Mouse (Mus musculus): ENCODE measurements around the gene Gm45785. TPM values are rescaled to one million over a fixed set of nuclear protein-coding genes. Genes with fewer than 3 reads are reported as not detected.

The Gm45785 gene
- total and polyA plus RNA-seq, 2 experiments from 2014 or later = 2.0 TPM; not detected in 1

DNA sequence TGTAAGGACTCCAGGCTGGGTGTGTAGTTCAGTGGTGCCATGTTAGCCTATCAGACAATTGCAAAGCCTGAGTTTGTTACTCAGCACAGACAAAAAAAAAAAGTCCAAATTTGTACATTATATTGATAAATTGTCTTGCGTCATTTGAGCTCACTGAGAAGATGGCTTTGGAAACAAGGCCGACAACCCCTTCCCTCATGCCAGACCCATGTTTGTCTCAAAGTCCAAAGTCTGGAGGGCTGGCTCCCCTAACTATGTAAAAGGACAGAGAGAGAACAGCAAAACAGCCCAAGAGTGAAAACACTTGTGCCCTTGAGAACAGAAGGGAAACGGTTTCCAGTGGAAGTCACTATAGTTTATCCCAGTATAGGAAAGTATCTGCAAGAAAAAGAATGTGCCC, 24.3 kb upstream of the Gm45785 start:
- Histone ChIP-seq H3K36me3 (ENCODE audit: insufficient read depth) (peaks cover 19% of the 10 kb centered on the region), H3K4me2 (ENCODE audit: low read depth) (no peak overlapping the region), H3K4me1 (ENCODE audit: insufficient read depth) (peaks cover 3% of the 10 kb centered on the region; the same call in 1 of the 2 replicates), H3K27ac (ENCODE audit: low read depth, low read length) (no peak overlapping the region), H3K27me3 (ENCODE audit: insufficient read depth, low read length) (no peaks in the 10 kb centered on the region), H3K4me3 (ENCODE audit: low read depth, low read length) (no peak overlapping the region), H3K9ac (no peak overlapping the region), H3K9me3 (ENCODE audit: low read length) (no peaks in the 10 kb centered on the region)
- ATAC-seq (no peak), DNase-seq (no peak)
- WGBS = 88% methylated on average over 3 of the region's 3 CpGs
- no peak for TF ChIP-seq CTCF (IDR thresholded peaks at IDR 0.05; ENCODE audit: low read depth)

DNA sequence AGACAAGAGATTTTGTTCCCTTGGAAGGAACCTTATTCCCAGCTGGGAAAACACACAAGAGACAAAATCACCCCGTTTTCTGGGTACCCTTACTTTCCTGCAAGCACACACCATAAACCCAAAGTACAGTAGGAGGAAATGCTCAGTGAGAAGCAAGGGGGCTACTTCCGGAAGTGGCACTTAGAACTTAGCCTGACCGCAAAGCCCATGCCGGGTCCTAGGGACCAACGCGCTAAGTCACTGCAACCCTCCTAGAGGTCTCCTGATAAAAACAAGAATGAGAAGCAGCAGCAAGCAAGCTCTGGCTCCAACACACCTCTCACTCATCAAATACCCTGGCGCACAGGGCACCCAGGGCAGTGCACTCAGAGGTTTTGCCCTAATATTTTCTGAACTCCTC, 23.2 kb upstream of the Gm45785 start:
- H3K9ac ChIP-seq = no peak overlapping the region
- TF ChIP-seq CTCF (IDR thresholded peaks at IDR 0.05; ENCODE audit: low read depth) = no peak
- H3K9me3 ChIP-seq (ENCODE audit: low read length) = no peaks in the 10 kb centered on the region
- H3K4me2 ChIP-seq (ENCODE audit: low read depth) = no peak overlapping the region
- no peaks in the 10 kb centered on the region for H3K27me3 ChIP-seq (ENCODE audit: insufficient read depth, low read length)
- 89% methylated on average over 7 of the region's 7 CpGs for WGBS
- no peak overlapping the region for H3K4me3 ChIP-seq (ENCODE audit: low read depth, low read length)
- H3K36me3 ChIP-seq (ENCODE audit: insufficient read depth) = peaks cover 22% of the 10 kb centered on the region
- ATAC-seq = no peak
- DNase-seq = no peak
- H3K27ac ChIP-seq (ENCODE audit: low read depth, low read length) = no peak overlapping the region
- peaks cover 3% of the 10 kb centered on the region; the same call in 1 of the 2 replicates for H3K4me1 ChIP-seq (ENCODE audit: insufficient read depth)

DNA sequence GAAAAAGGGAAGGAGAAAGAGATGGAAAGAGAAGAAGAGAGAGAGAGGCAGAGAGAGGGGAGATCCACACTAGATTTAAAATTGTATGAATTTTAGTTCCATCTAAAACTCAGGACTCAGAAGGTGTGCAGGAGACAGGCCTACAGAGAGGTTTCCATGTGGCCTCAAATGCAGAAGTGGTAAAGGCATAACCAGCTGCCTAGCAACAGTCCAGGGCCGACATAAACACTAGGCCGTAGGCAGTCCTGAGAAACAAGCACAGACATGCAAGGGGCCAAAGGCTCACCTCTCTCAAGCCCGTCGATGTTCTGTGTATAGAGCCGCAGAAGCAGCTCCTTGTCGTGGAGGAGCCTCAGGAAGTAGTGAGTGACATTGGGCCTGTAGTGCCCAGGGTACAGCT, 21.2 kb upstream of the Gm45785 start:
- TF ChIP-seq CTCF (IDR thresholded peaks at IDR 0.05; ENCODE audit: low read depth) = no peak
- H3K9me3 ChIP-seq (ENCODE audit: low read length) = no peaks in the 10 kb centered on the region
- DNase-seq (no peak), ATAC-seq (no peak)
- H3K27ac ChIP-seq (ENCODE audit: low read depth, low read length) = no peak overlapping the region
- no peak overlapping the region for H3K9ac ChIP-seq
- H3K27me3 ChIP-seq (ENCODE audit: insufficient read depth, low read length) = no peaks in the 10 kb centered on the region
- no peak overlapping the region for H3K4me3 ChIP-seq (ENCODE audit: low read depth, low read length)
- peaks cover 19% of the 10 kb centered on the region for H3K36me3 ChIP-seq (ENCODE audit: insufficient read depth)
- H3K4me2 ChIP-seq (ENCODE audit: low read depth) = no peak overlapping the region
- no peaks in the 10 kb centered on the region for H3K4me1 ChIP-seq (ENCODE audit: insufficient read depth)
- WGBS = 85% methylated on average over 6 of the region's 6 CpGs

DNA sequence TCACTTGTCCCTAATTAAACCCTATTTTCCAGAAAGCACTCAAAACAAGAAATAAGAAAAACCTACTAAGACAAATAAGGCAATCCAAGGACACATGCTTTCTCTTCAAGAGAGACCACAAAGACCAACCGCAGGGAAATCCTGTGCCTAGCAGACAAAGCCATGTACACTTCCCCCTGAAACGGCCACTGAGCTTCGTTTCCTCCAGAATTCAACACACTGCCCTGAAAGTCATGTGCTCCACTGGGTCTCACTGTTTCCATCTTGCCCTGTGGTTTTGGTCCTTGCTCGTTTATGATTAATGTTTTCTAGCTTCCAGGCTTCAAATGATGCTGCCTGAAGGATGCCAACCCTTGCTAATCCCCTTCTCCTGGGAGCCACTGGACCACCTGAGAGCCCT, 18.1 kb upstream of the Gm45785 start:
- no peaks in the 10 kb centered on the region for H3K9me3 ChIP-seq (ENCODE audit: low read length)
- H3K4me1 ChIP-seq (ENCODE audit: insufficient read depth) = no peaks in the 10 kb centered on the region
- no peaks in the 10 kb centered on the region for H3K27me3 ChIP-seq (ENCODE audit: insufficient read depth, low read length)
- no peak overlapping the region for H3K4me2 ChIP-seq (ENCODE audit: low read depth)
- H3K4me3 ChIP-seq (ENCODE audit: low read depth, low read length) = no peak overlapping the region
- no peak overlapping the region for H3K9ac ChIP-seq
- 91% methylated on average over 4 of the region's 4 CpGs for WGBS
- TF ChIP-seq CTCF (IDR thresholded peaks at IDR 0.05; ENCODE audit: low read depth) = no peak
- DNase-seq = no peak
- peaks cover 19% of the 10 kb centered on the region for H3K36me3 ChIP-seq (ENCODE audit: insufficient read depth)
- no peak overlapping the region for H3K27ac ChIP-seq (ENCODE audit: low read depth, low read length)
- no peak for ATAC-seq

DNA sequence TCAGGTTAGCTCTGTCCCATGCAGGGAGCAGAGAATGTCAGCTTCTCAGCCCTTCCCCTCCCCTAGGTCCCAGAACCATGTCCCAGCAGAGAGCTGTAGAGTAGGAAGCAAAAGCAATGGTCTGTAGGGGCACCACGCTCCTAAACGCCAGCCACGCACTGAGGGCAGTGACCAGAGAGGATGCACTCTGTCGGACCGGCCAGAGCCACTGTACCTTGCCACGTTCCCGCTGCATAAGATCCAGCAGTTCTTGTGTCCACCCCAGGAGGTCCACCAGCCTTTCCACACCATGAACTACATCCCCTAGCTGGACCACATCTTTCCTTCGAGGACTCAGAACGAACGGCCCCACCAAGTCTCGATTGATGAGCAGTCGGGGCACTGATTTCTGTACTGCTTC, 8.6 kb upstream of the Gm45785 start:
- WGBS = 87% methylated on average over 12 of the region's 12 CpGs
- no peaks in the 10 kb centered on the region for H3K4me1 ChIP-seq (ENCODE audit: insufficient read depth)
- H3K4me3 ChIP-seq (ENCODE audit: low read depth, low read length) = no peak overlapping the region
- ATAC-seq (no peak), DNase-seq (no peak)
- peaks cover 58% of the 10 kb centered on the region for H3K36me3 ChIP-seq (ENCODE audit: insufficient read depth)
- no peaks in the 10 kb centered on the region for H3K9me3 ChIP-seq (ENCODE audit: low read length)
- no peak overlapping the region for H3K4me2 ChIP-seq (ENCODE audit: low read depth)
- H3K9ac ChIP-seq = no peak overlapping the region
- no peaks in the 10 kb centered on the region for H3K27me3 ChIP-seq (ENCODE audit: insufficient read depth, low read length)
- TF ChIP-seq CTCF (IDR thresholded peaks at IDR 0.05; ENCODE audit: low read depth) = no peak
- H3K27ac ChIP-seq (ENCODE audit: low read depth, low read length) = no peak overlapping the region

DNA sequence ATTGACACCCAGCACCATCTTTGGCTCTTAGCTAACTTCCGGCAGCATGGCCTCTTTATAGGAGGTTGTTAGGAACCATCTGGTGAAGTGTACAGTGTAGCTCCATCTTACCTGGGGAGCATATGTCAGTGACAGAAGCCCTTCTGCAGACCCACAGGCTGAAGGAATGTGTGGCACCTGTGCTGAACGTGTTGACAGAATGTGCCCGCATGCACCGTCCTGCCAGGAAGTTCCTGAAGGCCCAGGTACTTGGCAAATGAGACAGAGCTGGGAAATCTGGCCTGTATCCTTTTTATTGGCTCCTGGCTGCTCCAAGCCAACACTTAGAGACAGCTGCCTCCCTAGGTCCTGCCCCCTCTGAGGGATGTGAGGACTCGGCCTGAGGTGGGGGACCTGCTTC, 4.6 kb upstream of the Gm45785 start:
- no peak for ATAC-seq
- Histone ChIP-seq H3K27me3 (ENCODE audit: insufficient read depth, low read length) (no peaks in the 10 kb centered on the region), H3K4me1 (ENCODE audit: insufficient read depth) (peaks cover 13% of the 10 kb centered on the region), H3K9ac (no peak overlapping the region), H3K9me3 (ENCODE audit: low read length) (no peaks in the 10 kb centered on the region), H3K4me2 (ENCODE audit: low read depth) (no peak overlapping the region), H3K27ac (ENCODE audit: low read depth, low read length) (no peak overlapping the region), H3K4me3 (ENCODE audit: low read depth, low read length) (no peak overlapping the region), H3K36me3 (ENCODE audit: insufficient read depth) (peaks cover 55% of the 10 kb centered on the region)
- DNase-seq = no peak
- no peak for TF ChIP-seq CTCF (IDR thresholded peaks at IDR 0.05; ENCODE audit: low read depth)
- WGBS = 95% methylated on average over 5 of the region's 5 CpGs

DNA sequence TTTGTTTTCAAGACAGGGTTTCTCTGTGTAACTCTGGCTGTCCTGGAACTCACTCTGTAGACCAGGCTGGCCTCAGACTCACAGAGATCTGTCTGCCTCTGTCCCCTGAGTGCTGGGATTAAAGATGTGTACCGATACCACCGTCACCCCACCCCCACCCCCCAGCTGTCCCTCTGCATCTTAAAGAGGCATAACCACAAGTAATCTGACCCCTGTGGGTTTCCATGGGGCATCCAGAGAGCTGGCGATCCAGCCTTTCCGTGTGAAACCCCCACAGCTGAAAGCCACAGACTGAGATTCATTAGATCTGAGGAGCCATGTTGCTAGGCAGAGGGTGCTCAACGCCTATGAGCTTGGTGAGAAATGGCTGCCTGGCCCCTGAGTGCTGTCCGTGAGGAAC, 3.9 kb upstream of the Gm45785 start:
- DNase-seq (no peak), ATAC-seq (no peak)
- no peaks in the 10 kb centered on the region for H3K27me3 ChIP-seq (ENCODE audit: insufficient read depth, low read length)
- TF ChIP-seq CTCF (IDR thresholded peaks at IDR 0.05; ENCODE audit: low read depth) = no peak
- H3K4me1 ChIP-seq (ENCODE audit: insufficient read depth) = peaks cover 21% of the 10 kb centered on the region
- no peaks in the 10 kb centered on the region for H3K9me3 ChIP-seq (ENCODE audit: low read length)
- H3K36me3 ChIP-seq (ENCODE audit: insufficient read depth) = peaks cover 55% of the 10 kb centered on the region
- WGBS = 77% methylated on average over 6 of the region's 6 CpGs
- no peak overlapping the region for H3K27ac ChIP-seq (ENCODE audit: low read depth, low read length)
- H3K4me3 ChIP-seq (ENCODE audit: low read depth, low read length) = no peak overlapping the region
- H3K4me2 ChIP-seq (ENCODE audit: low read depth) = no peak overlapping the region
- H3K9ac ChIP-seq = no peak overlapping the region

DNA sequence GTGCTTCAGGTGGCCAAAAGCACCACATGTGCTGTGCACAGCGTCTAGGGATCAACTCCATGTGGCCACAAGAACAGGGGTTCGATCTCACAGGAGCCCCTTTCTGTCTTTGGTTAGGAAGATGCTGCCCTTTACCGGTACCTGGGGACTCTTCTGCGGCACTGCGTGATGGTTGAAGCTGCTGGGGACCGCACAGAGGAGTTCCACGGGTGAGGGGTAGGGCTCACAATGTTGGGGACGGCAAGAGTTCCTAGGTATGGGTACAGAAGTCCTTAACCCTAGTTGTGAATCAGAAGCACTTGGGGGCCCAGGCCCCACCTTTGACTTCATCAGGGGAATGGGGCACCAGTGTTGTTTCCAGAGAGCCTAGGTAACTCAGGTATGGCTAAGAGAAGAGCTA, 2.6 kb upstream of the Gm45785 start:
- ATAC-seq (no peak), DNase-seq (no peak)
- peak overlapping the region; percentile 87; the same call in 1 of the 2 replicates for H3K9ac ChIP-seq
- H3K4me1 ChIP-seq (ENCODE audit: insufficient read depth) = peaks cover 21% of the 10 kb centered on the region
- WGBS = 96% methylated on average over 8 of the region's 8 CpGs
- H3K9me3 ChIP-seq (ENCODE audit: low read length) = no peaks in the 10 kb centered on the region
- H3K4me2 ChIP-seq (ENCODE audit: low read depth) = peak overlapping the region; percentile 80
- H3K4me3 ChIP-seq (ENCODE audit: low read depth, low read length) = peak overlapping the region; percentile 59
- H3K27ac ChIP-seq (ENCODE audit: low read depth, low read length) = no peak overlapping the region
- peaks cover 57% of the 10 kb centered on the region for H3K36me3 ChIP-seq (ENCODE audit: insufficient read depth)
- no peak for TF ChIP-seq CTCF (IDR thresholded peaks at IDR 0.05; ENCODE audit: low read depth)
- no peaks in the 10 kb centered on the region for H3K27me3 ChIP-seq (ENCODE audit: insufficient read depth, low read length)

Data from forebrain, postnatal 0 days (tissue).